Mouse (Mus musculus) liver, embryonic 11.5 days (tissue): ENCODE measurements at regions not wholly inside any gene's neighbourhood (a gene's known extent, or its start where the extent isn't known, plus 50 kb on each side); places are given as distances from the start of the nearest gene placed in this dataset.

ENCODE experiments used
- ATAC-seq: fragments of 200-750 bp; cut with Nextera tagmentation; replicated peaks from 2 replicates; pipeline ENCODE4 v1.8.0; 2017; ENCODE audit warnings: moderate number of reproducible peaks, mild to moderate bottlenecking, moderate TSS enrichment, moderate library complexity; ENCODE audit not compliant: low FRiP score
- DNase-seq: peaks from one replicate; pipeline ENCODE4 v3.0.0-alpha.2; 2017; ENCODE audit warnings: low spot score
- H3K27ac ChIP-seq: fragments of 300-500 bp; sonication (generic); 2 replicates; pipeline ENCODE4 v1.5.1; 2014; ENCODE audit warnings: mild to moderate bottlenecking, low read depth, low read length, control low read depth
- H3K27me3 ChIP-seq: fragments of 300-500 bp; sonication (generic); replicated peaks from 2 replicates; pipeline ENCODE4 v1.6.1; 2014; ENCODE audit warnings: low read length, mixed read lengths; ENCODE audit not compliant: control insufficient read depth, insufficient read depth
- H3K36me3 ChIP-seq: fragments of 300-500 bp; sonication (generic); 2 replicates; pipeline ENCODE4 v1.6.1; 2014; ENCODE audit warnings: mild to moderate bottlenecking, low read length, moderate library complexity, mixed read lengths; ENCODE audit not compliant: control insufficient read depth, insufficient read depth
- H3K4me1 ChIP-seq: fragments of 300-500 bp; sonication (generic); replicated peaks from 2 replicates; pipeline ENCODE4 v1.6.1; 2014; ENCODE audit warnings: low read length, mixed read lengths; ENCODE audit not compliant: control insufficient read depth, insufficient read depth
- H3K4me2 ChIP-seq: fragments of 300-500 bp; sonication (generic); 2 replicates; pipeline ENCODE4 v1.6.1; 2014; ENCODE audit warnings: mild to moderate bottlenecking, control low read depth, moderate library complexity
- H3K4me3 ChIP-seq: fragments of 300-500 bp; sonication (generic); 2 replicates; pipeline ENCODE4 v1.5.1; 2014; ENCODE audit warnings: low read depth, low read length, control low read depth
- H3K9ac ChIP-seq: fragments of 300-500 bp; sonication (generic); 2 replicates; pipeline ENCODE4 v1.6.1; 2014; ENCODE audit warnings: low read depth, low read length, control low read depth
- H3K9me3 ChIP-seq: fragments of 300-500 bp; sonication (generic); 2 replicates; pipeline ENCODE4 v1.6.1; 2016; ENCODE audit warnings: low read length, inconsistent platforms, mixed read lengths; ENCODE audit not compliant: control insufficient read depth
- WGBS: fragments of 180-500 bp; shearing (Covaris S2); extraction: QIAGEN DNeasy Blood & Tissue Kit; methylation state at CpG from one replicate; pipeline ENCODE4 v1.1.7; 2014; 5-methylcytosine and 5-hydroxymethylcytosine counted together

DNA sequence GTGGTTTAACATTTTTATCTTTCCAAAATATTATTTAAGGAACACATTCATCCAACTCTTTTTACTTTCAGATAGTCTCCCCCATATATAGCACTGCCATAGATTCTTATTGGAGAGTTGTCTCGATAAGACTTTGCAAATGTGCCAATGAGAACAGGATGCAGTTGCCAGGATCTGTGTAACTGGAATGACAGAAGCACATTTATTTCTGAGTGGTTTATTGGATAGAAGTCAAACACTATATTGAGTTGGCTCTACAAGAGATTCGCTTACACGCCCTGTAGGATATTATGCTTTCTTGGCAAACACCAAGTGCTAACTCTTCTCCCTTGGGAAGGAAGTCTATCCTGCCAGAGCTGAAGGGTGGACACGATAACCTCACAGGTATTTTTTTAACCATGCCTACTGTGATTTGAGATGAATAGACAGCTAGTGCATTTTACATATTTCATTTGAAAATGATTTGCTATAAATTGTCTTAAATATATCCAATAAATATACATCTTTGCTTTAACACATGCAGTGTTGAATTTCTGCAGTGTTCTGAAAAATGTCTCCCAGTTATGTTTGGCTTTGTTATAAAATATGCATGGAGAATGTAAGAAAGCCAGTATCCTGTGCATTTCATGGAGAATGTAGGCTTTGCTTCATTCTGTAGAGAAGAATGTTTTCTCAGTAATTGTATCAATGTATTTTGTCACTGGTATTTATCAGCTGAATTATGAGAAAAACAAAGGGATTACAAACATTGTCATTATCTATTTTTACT is 705.8 kb downstream of the Fat4 start:
- no peaks in the 10 kb centered on the region for H3K4me1 ChIP-seq
- no peak overlapping the region for H3K4me2 ChIP-seq
- no peak overlapping the region for H3K9ac ChIP-seq
- H3K4me3 ChIP-seq: no peak overlapping the region
- H3K27me3 ChIP-seq: no peaks in the 10 kb centered on the region
- DNase-seq (no peak), ATAC-seq (no peak)
- WGBS: 89% methylated on average over 4 of the region's 4 CpGs
- H3K36me3 ChIP-seq: no peaks in the 10 kb centered on the region
- no peak overlapping the region for H3K27ac ChIP-seq
- H3K9me3 ChIP-seq: no peaks in the 10 kb centered on the region

DNA sequence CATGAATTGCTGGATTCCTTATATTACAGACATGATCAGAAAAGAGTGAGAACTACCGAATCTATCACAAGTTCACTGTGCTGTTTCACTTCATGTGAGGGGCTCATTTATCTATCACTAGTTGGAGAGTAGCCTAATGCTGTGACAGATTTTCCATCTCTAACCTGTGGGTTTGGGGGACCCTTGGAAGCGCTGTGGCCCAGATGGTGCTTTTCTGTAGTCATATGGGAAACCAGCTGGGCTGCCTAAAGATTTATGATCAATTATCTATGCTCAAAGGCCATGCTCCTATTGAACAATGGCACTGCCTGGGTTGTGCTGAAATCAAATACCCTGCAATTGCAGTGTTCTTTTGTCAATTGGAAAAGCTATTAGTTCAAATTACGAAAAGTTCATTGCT is 723.2 kb downstream of the Fat4 start:
- H3K4me2 ChIP-seq: no peak overlapping the region
- no peaks in the 10 kb centered on the region for H3K27me3 ChIP-seq
- DNase-seq (no peak), ATAC-seq (no peak)
- no peaks in the 10 kb centered on the region for H3K36me3 ChIP-seq
- WGBS: 77% methylated on average over 3 of the region's 3 CpGs
- H3K9ac ChIP-seq: no peak overlapping the region
- no peak overlapping the region for H3K4me3 ChIP-seq
- H3K4me1 ChIP-seq: no peaks in the 10 kb centered on the region
- no peak overlapping the region for H3K27ac ChIP-seq
- H3K9me3 ChIP-seq: no peaks in the 10 kb centered on the region

DNA sequence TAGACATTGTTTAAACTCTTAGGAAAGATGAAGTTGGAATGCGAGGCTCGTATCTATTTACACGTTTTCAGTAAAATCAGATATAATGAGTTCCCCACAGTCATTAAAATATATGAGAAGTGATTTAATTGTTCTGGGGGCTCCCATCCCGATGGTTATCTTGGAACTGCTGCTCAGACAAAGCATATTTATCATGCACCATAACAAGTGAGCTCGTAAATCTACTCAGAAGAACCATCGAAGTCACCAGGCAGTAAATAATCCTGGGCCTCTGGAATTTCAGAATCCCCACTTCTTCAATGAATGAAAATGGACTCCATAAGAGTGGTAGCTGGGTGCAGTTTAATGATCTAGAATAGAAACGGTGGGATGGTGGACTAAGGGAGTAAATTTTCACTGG is 725.7 kb downstream of the Fat4 start:
- Histone ChIP-seq H3K9ac (no peak overlapping the region), H3K4me1 (no peaks in the 10 kb centered on the region), H3K4me2 (no peak overlapping the region), H3K9me3 (no peaks in the 10 kb centered on the region), H3K4me3 (no peak overlapping the region), H3K27ac (no peak overlapping the region), H3K36me3 (no peaks in the 10 kb centered on the region), H3K27me3 (no peaks in the 10 kb centered on the region)
- no peak for DNase-seq
- 63% methylated on average over 7 of the region's 7 CpGs for WGBS
- ATAC-seq: no peak

- no peak for ATAC-seq
- 71% methylated on average over 5 of the region's 5 CpGs for WGBS
- H3K9me3 ChIP-seq: no peaks in the 10 kb centered on the region
- H3K4me3 ChIP-seq: no peak overlapping the region
- no peak overlapping the region for H3K27ac ChIP-seq
- H3K4me2 ChIP-seq: no peak overlapping the region
- H3K4me1 ChIP-seq: no peaks in the 10 kb centered on the region
- DNase-seq: no peak
- no peak overlapping the region for H3K9ac ChIP-seq
- H3K27me3 ChIP-seq: no peaks in the 10 kb centered on the region
- H3K36me3 ChIP-seq: no peaks in the 10 kb centered on the region
Observed at GRCm38 (mm10) chr3:39637924-39638323, 751.2 kb downstream of the Fat4 start.

DNA sequence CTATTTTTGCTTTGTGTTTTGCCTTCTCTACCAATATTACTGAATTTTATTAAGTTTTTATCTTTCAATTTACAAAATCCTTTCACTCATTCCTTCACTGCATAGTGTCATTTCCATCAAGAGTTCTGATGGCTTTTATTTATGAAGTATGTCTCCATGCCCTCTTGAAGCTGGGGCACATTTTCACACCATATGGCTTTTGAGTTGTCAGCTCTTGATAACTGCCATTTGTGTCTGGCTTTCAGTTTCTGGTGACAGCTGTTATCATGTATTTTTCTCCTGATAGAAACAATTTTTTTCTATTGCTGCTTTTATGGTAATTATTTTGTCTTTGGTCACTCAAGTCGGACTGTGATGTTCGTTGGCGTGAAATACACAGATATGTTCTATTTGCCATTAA is 756.5 kb downstream of the Fat4 start:
- Histone ChIP-seq H3K4me3 (no peak overlapping the region), H3K4me2 (no peak overlapping the region), H3K4me1 (no peaks in the 10 kb centered on the region), H3K27ac (no peak overlapping the region), H3K9ac (no peak overlapping the region), H3K9me3 (no peaks in the 10 kb centered on the region), H3K27me3 (no peaks in the 10 kb centered on the region), H3K36me3 (no peaks in the 10 kb centered on the region)
- no peak for ATAC-seq
- no peak for DNase-seq
- 68% methylated on average over 3 of the region's 3 CpGs for WGBS

DNA sequence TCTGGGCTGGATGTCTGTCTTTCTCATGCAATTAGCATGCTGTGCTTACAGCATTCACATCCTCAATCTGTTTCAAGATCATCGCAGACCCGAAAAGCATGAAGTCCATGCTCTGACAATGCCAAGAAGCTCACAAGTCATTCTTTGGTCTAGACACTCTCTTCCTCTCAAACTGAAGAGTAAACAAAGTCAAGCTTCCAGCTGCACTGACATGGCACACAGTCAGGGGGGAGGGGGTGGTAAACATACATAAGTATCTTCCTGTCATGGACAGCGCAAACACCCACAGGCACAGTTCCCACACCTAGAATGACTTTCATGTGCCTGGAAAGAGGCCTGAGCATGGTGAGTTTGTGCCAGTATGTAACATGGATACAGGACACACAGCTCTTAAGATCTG is 780.1 kb downstream of the Fat4 start:
- no peak for DNase-seq
- no peaks in the 10 kb centered on the region for H3K4me1 ChIP-seq
- H3K9ac ChIP-seq: no peak overlapping the region
- no peaks in the 10 kb centered on the region for H3K27me3 ChIP-seq
- H3K4me2 ChIP-seq: no peak overlapping the region
- H3K4me3 ChIP-seq: no peak overlapping the region
- no peak for ATAC-seq
- no peaks in the 10 kb centered on the region for H3K36me3 ChIP-seq
- no peak overlapping the region for H3K27ac ChIP-seq
- 95% methylated on average over 3 of the region's 3 CpGs for WGBS
- no peaks in the 10 kb centered on the region for H3K9me3 ChIP-seq

GRCm38 (mm10) chr3:39669145-39669544 is 782.4 kb downstream of the Fat4 start:
- Histone ChIP-seq H3K4me2 (no peak overlapping the region), H3K4me3 (no peak overlapping the region), H3K9ac (no peak overlapping the region), H3K36me3 (no peaks in the 10 kb centered on the region), H3K4me1 (no peaks in the 10 kb centered on the region), H3K27ac (no peak overlapping the region), H3K9me3 (no peaks in the 10 kb centered on the region), H3K27me3 (no peaks in the 10 kb centered on the region)
- no peak for ATAC-seq
- no peak for DNase-seq
- WGBS: 57% methylated on average over 1 of the region's 1 CpGs

DNA sequence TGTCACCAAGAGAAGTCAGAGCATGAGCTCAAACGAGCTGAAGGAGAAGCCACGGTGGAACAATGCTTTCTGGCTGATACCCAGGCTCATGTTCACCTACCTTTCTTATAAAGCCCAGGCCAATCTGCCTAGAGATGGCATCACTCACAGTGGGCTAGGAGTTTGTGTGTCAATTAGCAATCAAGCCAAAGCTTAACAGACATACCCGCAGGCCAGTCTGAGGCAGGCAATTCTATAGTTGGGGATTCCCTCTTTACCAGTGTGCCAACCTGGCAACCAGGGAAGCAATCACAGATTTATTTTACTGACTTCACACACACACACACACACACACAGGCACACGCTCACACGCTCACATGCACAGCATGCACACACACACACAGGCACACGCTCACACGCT is 787.3 kb downstream of the Fat4 start:
- ATAC-seq: no peak
- H3K9me3 ChIP-seq: no peaks in the 10 kb centered on the region
- H3K36me3 ChIP-seq: no peaks in the 10 kb centered on the region
- no peak overlapping the region for H3K9ac ChIP-seq
- no peak overlapping the region for H3K4me3 ChIP-seq
- no peak overlapping the region for H3K27ac ChIP-seq
- no peak for DNase-seq
- no peaks in the 10 kb centered on the region for H3K4me1 ChIP-seq
- H3K4me2 ChIP-seq: no peak overlapping the region
- WGBS: 85% methylated on average over 7 of the region's 7 CpGs
- no peaks in the 10 kb centered on the region for H3K27me3 ChIP-seq

GRCm38 (mm10) chr3:39674927-39675326 is 788.2 kb downstream of the Fat4 start:
- DNase-seq (no peak), ATAC-seq (no peak)
- no peaks in the 10 kb centered on the region for H3K4me1 ChIP-seq
- whole genome bisulfite sequencing: 83% methylated on average over 10 of the region's 10 CpGs
- no peaks in the 10 kb centered on the region for H3K36me3 ChIP-seq
- H3K27me3 ChIP-seq: no peaks in the 10 kb centered on the region
- no peak overlapping the region for H3K4me3 ChIP-seq
- no peak overlapping the region for H3K27ac ChIP-seq
- no peaks in the 10 kb centered on the region for H3K9me3 ChIP-seq
- H3K4me2 ChIP-seq: no peak overlapping the region
- H3K9ac ChIP-seq: no peak overlapping the region
